Mouse (Mus musculus): ENCODE data around the gene Optn. TPM values are rescaled to one million over a fixed set of nuclear protein-coding genes. Genes with fewer than 3 reads are reported as not detected.
"Not testable (repeated sequence)": the region's sequence is repeated elsewhere in the genome, so short reads cannot be mapped to it uniquely, and the experiment has no call there.

Gene Optn
- polyA plus RNA-seq, 1 experiment from 2014 or later, result 15.1 TPM

- 0 out of 2 replicates have a peak, but pooled peaks have one; percentile 55 for ATAC-seq (replicated peaks; ENCODE audit: insufficient number of reproducible peaks, insufficient read depth, low FRiP score, low read depth)
- Histone ChIP-seq H3K4me2 (peak overlapping the region; percentile 75), H3K4me3 (peak overlapping the region; percentile 45), H3K36me3 (no peaks in the 10 kb centered on the region), H3K27me3 (no peaks in the 10 kb centered on the region), H3K9me3 (replicated peaks) (no peaks in the 10 kb centered on the region), H3K27ac (no peak overlapping the region), H3K9ac (peak overlapping the region; percentile 48; the same call in 1 of the 2 replicates), H3K4me1 (replicated peaks) (0 out of 2 replicates have a peak, but pooled peaks cover 5% of the 10 kb centered on the region)
- 6% methylated on average over 14 of the region's 14 CpGs for WGBS
These were observed 16.4 kb upstream of the Optn start for GRCm38 (mm10) chr2:5080053-5080787.

- Histone ChIP-seq H3K4me1 (replicated peaks) (0 out of 2 replicates have a peak, but pooled peaks cover 5% of the 10 kb centered on the region), H3K27me3 (no peaks in the 10 kb centered on the region), H3K4me3 (no peak overlapping the region), H3K9me3 (replicated peaks) (no peaks in the 10 kb centered on the region), H3K36me3 (no peaks in the 10 kb centered on the region), H3K9ac (no peak overlapping the region), H3K4me2 (no peak overlapping the region), H3K27ac (no peak overlapping the region)
- 44% methylated on average over 2 of the region's 2 CpGs for WGBS
- ATAC-seq (replicated peaks; ENCODE audit: insufficient number of reproducible peaks, insufficient read depth, low FRiP score, low read depth), result no peak
These were observed 14.1 kb upstream of the Optn start for GRCm38 (mm10) chr2:5077937-5078336.

DNA sequence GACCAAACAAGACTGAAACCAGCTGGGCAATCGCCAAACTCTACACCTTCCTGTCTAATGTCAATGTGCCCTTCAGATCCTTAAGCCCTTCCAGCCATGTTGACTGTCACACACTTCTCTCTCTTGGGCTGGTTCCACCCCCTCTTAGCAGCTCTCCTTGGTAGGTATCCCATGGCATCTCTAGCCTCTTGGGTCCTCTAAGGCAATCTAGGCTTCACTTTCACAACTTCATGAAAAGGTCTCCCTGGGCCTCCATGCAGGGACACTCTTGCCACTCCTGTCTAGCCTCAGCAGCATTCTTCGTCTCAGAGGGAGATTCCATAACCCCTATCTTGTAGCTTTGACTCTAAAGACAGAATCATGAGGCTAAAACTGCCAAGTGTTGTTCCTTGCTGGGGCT is 13.6 kb upstream of the Optn start:
- 78% methylated on average over 2 of the region's 2 CpGs for WGBS
- no peak for ATAC-seq (replicated peaks; ENCODE audit: insufficient number of reproducible peaks, insufficient read depth, low FRiP score, low read depth)
- no peaks in the 10 kb centered on the region for H3K36me3 ChIP-seq
- H3K4me1 ChIP-seq (replicated peaks), result 0 out of 2 replicates have a peak, but pooled peaks cover 5% of the 10 kb centered on the region
- H3K4me2 ChIP-seq, result no peak overlapping the region
- H3K9ac ChIP-seq, result no peak overlapping the region
- no peaks in the 10 kb centered on the region for H3K9me3 ChIP-seq (replicated peaks)
- H3K27me3 ChIP-seq, result no peaks in the 10 kb centered on the region
- H3K27ac ChIP-seq, result no peak overlapping the region
- no peak overlapping the region for H3K4me3 ChIP-seq

- no peaks in the 10 kb centered on the region for H3K27me3 ChIP-seq
- ATAC-seq (replicated peaks; ENCODE audit: insufficient number of reproducible peaks, insufficient read depth, low FRiP score, low read depth), result no peak
These were observed 12.0 kb upstream of the Optn start for GRCm38 (mm10) chr2:5075856-5076255.

DNA sequence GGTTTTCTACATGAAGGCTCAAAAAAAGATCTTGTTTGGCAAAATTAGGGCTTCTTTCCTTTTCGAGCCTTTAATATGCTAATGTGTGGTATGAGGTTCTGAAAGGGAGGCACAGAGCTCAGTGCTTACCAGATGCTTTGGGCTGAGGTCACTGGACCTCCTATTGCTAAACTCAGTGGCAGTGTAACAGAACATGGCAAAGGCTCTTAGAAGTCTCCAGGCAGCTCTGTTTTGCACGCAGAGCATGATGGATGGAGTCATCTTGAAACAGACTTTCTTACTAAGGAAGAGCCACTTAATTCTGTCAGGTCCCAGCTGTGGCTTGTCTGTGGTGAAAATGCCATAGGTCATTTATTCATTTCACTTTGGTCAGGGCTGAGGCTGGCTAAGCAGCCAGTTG is 11.6 kb upstream of the Optn start:
- no peak overlapping the region for H3K4me2 ChIP-seq
- H3K36me3 ChIP-seq, result no peaks in the 10 kb centered on the region
- H3K27me3 ChIP-seq, result no peaks in the 10 kb centered on the region
- H3K4me1 ChIP-seq (replicated peaks), result 0 out of 2 replicates have a peak, but pooled peaks cover 1% of the 10 kb centered on the region
- no peak overlapping the region for H3K4me3 ChIP-seq
- WGBS, result 70% methylated on average over 2 of the region's 2 CpGs
- ATAC-seq (replicated peaks; ENCODE audit: insufficient number of reproducible peaks, insufficient read depth, low FRiP score, low read depth), result no peak
- no peaks in the 10 kb centered on the region for H3K9me3 ChIP-seq (replicated peaks)
- H3K27ac ChIP-seq, result no peak overlapping the region
- no peak overlapping the region for H3K9ac ChIP-seq

More at GRCm38 (mm10) chr2:5075856-5076255, 12.0 kb upstream of the Optn start:
- Histone ChIP-seq H3K4me3 (no peak overlapping the region), H3K4me1 (replicated peaks) (0 out of 2 replicates have a peak, but pooled peaks cover 5% of the 10 kb centered on the region), H3K9me3 (replicated peaks) (no peaks in the 10 kb centered on the region), H3K4me2 (no peak overlapping the region), H3K36me3 (no peaks in the 10 kb centered on the region), H3K27ac (no peak overlapping the region), H3K9ac (no peak overlapping the region)

DNA sequence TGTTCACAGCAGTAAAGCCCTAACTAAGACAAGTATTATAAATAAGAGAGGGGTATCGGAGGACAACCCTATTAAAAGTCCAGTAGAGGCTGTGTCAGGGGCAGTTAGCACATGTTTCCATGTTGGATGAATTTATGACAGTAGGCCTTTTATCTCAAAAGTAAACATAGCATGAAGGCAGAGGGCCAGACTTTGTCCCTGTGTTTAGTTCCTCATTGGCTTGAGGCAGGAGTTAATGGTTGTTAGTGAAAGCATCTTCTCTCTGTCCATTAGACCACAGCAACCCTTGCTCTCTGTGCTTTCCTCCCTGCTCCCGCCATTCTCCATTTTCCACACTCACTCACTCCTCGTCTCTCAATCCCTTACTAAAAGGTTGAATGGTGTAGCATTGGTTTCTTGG is 9.9 kb upstream of the Optn start:
- ATAC-seq (replicated peaks; ENCODE audit: insufficient number of reproducible peaks, insufficient read depth, low FRiP score, low read depth), result no peak
- Histone ChIP-seq H3K27ac (no peak overlapping the region), H3K36me3 (no peaks in the 10 kb centered on the region), H3K27me3 (no peaks in the 10 kb centered on the region), H3K9me3 (replicated peaks) (no peaks in the 10 kb centered on the region), H3K4me1 (replicated peaks) (no peaks in the 10 kb centered on the region), H3K4me3 (no peak overlapping the region), H3K4me2 (no peak overlapping the region), H3K9ac (no peak overlapping the region)
- 88% methylated on average over 3 of the region's 3 CpGs for WGBS

DNA sequence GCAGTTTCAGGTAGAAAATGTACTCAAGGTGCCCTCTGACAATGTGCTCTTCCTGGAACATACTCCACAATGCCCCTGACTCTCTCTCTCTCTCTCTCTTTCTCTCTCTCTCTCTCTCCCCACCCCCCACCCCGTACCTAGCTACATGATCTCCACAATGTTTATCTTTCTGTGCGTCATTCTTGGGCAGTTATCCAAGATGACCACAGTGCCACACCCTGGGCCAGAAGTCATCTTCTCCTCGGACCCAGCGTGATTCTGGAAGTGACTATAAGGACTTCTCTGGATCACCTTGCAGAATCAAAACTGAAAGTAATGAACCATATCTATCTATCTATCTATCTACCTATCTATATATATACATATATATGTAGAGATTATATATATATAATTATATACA is 4.1 kb upstream of the Optn start:
- WGBS, result 60% methylated on average over 4 of the region's 4 CpGs
- H3K27me3 ChIP-seq, result no peaks in the 10 kb centered on the region
- no peak overlapping the region for H3K4me3 ChIP-seq
- H3K36me3 ChIP-seq, result no peaks in the 10 kb centered on the region
- no peak overlapping the region for H3K27ac ChIP-seq
- no peaks in the 10 kb centered on the region for H3K9me3 ChIP-seq (replicated peaks)
- H3K4me2 ChIP-seq, result no peak overlapping the region
- H3K4me1 ChIP-seq (replicated peaks), result peaks cover 8% of the 10 kb centered on the region
- no peak overlapping the region for H3K9ac ChIP-seq
- ATAC-seq (replicated peaks; ENCODE audit: insufficient number of reproducible peaks, insufficient read depth, low FRiP score, low read depth), result no peak

- not testable (repeated sequence) for H3K27ac ChIP-seq; H3K4me3 ChIP-seq; ATAC-seq (replicated peaks; ENCODE audit: insufficient number of reproducible peaks, insufficient read depth, low FRiP score, low read depth); H3K36me3 ChIP-seq; H3K4me2 ChIP-seq; H3K9ac ChIP-seq; H3K9me3 ChIP-seq (replicated peaks); H3K27me3 ChIP-seq
- H3K4me1 ChIP-seq (replicated peaks), result peaks cover 13% of the 10 kb centered on the region
- 79% methylated on average over 2 of the region's 2 CpGs for WGBS
These were observed 3.4 kb upstream of the Optn start for GRCm38 (mm10) chr2:5067254-5067653.

DNA sequence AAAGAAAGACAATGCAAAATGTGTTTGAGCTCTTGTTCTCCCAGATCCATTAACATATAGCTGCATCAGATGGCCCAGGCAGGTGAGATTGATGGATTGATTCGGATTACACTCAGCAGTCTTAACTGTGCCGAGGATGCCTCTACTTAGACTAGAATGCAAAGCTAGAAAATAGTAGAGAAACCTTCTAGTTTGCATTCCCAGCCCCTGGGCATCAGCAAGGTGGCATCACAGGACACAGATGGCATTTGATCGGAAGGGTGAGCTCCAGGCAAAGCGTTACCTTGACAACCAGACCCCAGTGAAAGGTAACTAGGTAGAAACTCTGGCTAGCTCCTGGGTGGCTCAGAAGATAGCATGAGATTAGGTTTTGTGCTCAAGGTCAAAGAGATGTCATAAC is 396 bp upstream of the Optn start:
- WGBS, result 37% methylated on average over 4 of the region's 4 CpGs
- Histone ChIP-seq H3K27ac (no peak overlapping the region), H3K4me1 (replicated peaks) (peaks cover 13% of the 10 kb centered on the region), H3K4me3 (peak overlapping the region; percentile 65), H3K27me3 (no peaks in the 10 kb centered on the region), H3K9me3 (replicated peaks) (no peaks in the 10 kb centered on the region), H3K4me2 (peak overlapping the region; percentile 93), H3K36me3 (no peaks in the 10 kb centered on the region), H3K9ac (no peak overlapping the region)
- ATAC-seq (replicated peaks; ENCODE audit: insufficient number of reproducible peaks, insufficient read depth, low FRiP score, low read depth), result peak; percentile 7; the same call in 1 of the 2 replicates

DNA sequence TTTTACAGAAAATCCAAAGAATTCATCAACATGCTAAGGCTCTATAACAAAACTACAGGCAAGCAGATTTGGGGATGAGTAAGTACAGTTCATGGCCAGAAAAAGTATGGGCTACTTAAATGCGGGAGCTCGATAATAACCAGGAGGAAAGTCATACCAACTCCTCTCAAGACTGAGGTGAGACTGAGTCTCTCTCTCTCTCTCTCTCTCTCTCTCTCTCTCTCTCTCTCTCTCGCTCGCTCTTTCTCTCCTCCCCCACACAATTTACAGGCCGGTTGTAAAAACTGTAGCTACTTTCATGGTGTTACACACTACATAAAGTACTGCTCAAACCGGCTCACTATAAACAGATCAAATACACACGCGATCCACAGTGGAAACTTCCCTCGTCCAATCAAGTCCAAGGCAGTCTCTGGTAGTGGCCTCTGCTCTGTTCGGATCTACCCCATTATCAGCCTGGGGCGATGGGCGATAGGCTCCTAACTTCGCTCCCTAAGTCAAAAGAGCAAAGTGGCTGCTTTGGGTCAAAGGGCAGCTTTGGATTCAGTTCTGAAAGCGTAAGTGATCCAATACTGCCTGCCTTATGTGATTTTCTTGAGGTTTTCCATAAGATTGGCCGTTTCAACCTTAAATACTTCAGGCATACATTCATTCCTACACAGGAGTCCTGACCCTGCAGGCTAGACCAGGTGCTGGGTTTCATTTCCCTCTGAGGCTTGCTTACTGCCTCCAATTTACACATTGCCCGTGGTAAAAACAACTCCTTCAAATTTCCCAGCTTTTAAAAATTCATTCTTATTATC is 1.2 kb downstream of the Optn start:
- Histone ChIP-seq H3K4me2 (peak overlapping the region; percentile 93), H3K4me3 (peak overlapping the region; percentile 65), H3K36me3 (no peaks in the 10 kb centered on the region), H3K27me3 (no peaks in the 10 kb centered on the region), H3K4me1 (replicated peaks) (peaks cover 13% of the 10 kb centered on the region), H3K9ac (peak overlapping the region; percentile 75), H3K27ac (no peak overlapping the region), H3K9me3 (replicated peaks) (no peaks in the 10 kb centered on the region)
- 48% methylated on average over 16 of the region's 16 CpGs for WGBS
- no peak for ATAC-seq (replicated peaks; ENCODE audit: insufficient number of reproducible peaks, insufficient read depth, low FRiP score, low read depth)

DNA sequence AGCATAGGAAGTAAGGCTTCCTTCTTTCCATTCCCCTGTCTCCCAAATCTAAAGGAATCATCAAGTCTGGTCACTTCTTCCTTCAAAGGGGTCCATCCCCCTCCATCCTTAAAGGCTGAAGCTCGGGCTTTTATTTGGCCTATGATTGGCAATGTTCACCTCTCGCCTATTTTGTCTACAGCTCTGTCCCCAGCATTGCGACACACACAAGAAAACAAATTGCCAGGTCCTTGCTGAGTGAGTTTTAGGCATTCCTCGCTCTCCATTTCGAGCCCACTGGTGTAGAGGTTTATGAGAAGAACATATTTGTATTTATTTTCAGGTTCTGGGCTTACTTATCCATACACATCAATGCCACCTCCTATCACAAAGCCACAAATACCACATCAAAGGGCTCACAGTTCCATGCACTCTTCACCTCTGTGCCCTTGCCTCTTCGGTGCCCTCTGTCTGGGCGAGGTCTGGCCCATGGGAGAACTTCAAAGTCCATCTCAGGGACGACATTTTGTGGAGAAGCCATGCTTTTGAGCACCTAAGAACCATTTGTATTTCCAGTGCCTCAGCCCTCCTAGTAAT is 2.6 kb downstream of the Optn start:
- no peak overlapping the region for H3K9ac ChIP-seq
- ATAC-seq (replicated peaks; ENCODE audit: insufficient number of reproducible peaks, insufficient read depth, low FRiP score, low read depth), result no peak
- H3K4me2 ChIP-seq, result no peak overlapping the region
- peaks cover 13% of the 10 kb centered on the region for H3K4me1 ChIP-seq (replicated peaks)
- H3K27ac ChIP-seq, result no peak overlapping the region
- no peaks in the 10 kb centered on the region for H3K36me3 ChIP-seq
- WGBS, result 76% methylated on average over 8 of the region's 8 CpGs
- H3K9me3 ChIP-seq (replicated peaks), result no peaks in the 10 kb centered on the region
- H3K27me3 ChIP-seq, result no peaks in the 10 kb centered on the region
- H3K4me3 ChIP-seq, result no peak overlapping the region

Data from heart, embryonic 15.5 days (tissue).